Mouse (Mus musculus) midbrain, embryonic 14.5 days (tissue): ENCODE results near the gene Eme1. TPM values are rescaled to one million over a fixed set of nuclear protein-coding genes. Genes with fewer than 3 reads are reported as not detected.

Source experiments
- ATAC-seq: fragments of 200-750 bp; cut with Nextera tagmentation; 2 replicates; pipeline ENCODE4 v1.8.0; 2017; ENCODE audit warnings: moderate number of reproducible peaks, moderate library complexity; ENCODE audit not compliant: low FRiP score, low TSS enrichment
- DNase-seq: peaks from one replicate; pipeline ENCODE4 v3.0.0-alpha.2; 2015
- H3K27ac ChIP-seq: fragments of 300-500 bp; sonication (generic); replicated peaks from 2 replicates; pipeline ENCODE4 v1.5.1; 2014; ENCODE audit warnings: mild to moderate bottlenecking, low read depth, low read length, moderate library complexity
- H3K27me3 ChIP-seq: fragments of 300-500 bp; sonication (generic); 2 replicates; pipeline ENCODE4 v1.6.1; 2014; ENCODE audit warnings: low read length, control low read depth, mixed read lengths; ENCODE audit not compliant: control insufficient read depth, insufficient read depth
- H3K36me3 ChIP-seq: fragments of 300-500 bp; sonication (generic); 2 replicates; pipeline ENCODE4 v1.6.1; 2014; ENCODE audit warnings: low read length, control low read depth; ENCODE audit not compliant: control insufficient read depth, insufficient read depth
- H3K4me1 ChIP-seq: fragments of 300-500 bp; sonication (generic); 2 replicates; pipeline ENCODE4 v1.6.1; 2014; ENCODE audit warnings: mild to moderate bottlenecking, antibody characterized with exemption, low read length, control low read depth; ENCODE audit not compliant: control insufficient read depth, insufficient read depth
- H3K4me2 ChIP-seq: fragments of 300-500 bp; sonication (generic); 2 replicates; pipeline ENCODE4 v1.6.1; 2014; ENCODE audit warnings: mild to moderate bottlenecking, low read length, moderate library complexity
- H3K4me3 ChIP-seq: fragments of 300-500 bp; sonication (generic); replicated peaks from 2 replicates; pipeline ENCODE4 v1.5.1; 2014; ENCODE audit warnings: low read depth, low read length
- H3K9ac ChIP-seq: fragments of 300-500 bp; sonication (generic); replicated peaks from 2 replicates; pipeline ENCODE4 v1.6.1; 2014; ENCODE audit warnings: mild to moderate bottlenecking, low read length, moderate library complexity
- H3K9me3 ChIP-seq: fragments of 300-500 bp; sonication (generic); 2 replicates; pipeline ENCODE4 v1.6.1; 2016; ENCODE audit warnings: low read length, control low read depth, mixed read lengths; ENCODE audit not compliant: control insufficient read depth
- WGBS: fragments of 180-500 bp; shearing (Covaris S2); extraction: QIAGEN DNeasy Blood & Tissue Kit; methylation state at CpG from one replicate; pipeline ENCODE4 v1.1.7; 2014; 5-methylcytosine and 5-hydroxymethylcytosine counted together
- polyA plus RNA-seq: library from polyadenylated mRNA; unstranded; fragments of >200 nt; fragmentation: Nextera tagmentation; extraction: Ambion mirVana; gene quantifications from 2 replicates; pipeline ENCODE4 v1.2.1, GENCODE M21; 2014

The Eme1 gene
- polyA plus RNA-seq, 1 experiment from 2014 or later, result 4.4 TPM

DNA sequence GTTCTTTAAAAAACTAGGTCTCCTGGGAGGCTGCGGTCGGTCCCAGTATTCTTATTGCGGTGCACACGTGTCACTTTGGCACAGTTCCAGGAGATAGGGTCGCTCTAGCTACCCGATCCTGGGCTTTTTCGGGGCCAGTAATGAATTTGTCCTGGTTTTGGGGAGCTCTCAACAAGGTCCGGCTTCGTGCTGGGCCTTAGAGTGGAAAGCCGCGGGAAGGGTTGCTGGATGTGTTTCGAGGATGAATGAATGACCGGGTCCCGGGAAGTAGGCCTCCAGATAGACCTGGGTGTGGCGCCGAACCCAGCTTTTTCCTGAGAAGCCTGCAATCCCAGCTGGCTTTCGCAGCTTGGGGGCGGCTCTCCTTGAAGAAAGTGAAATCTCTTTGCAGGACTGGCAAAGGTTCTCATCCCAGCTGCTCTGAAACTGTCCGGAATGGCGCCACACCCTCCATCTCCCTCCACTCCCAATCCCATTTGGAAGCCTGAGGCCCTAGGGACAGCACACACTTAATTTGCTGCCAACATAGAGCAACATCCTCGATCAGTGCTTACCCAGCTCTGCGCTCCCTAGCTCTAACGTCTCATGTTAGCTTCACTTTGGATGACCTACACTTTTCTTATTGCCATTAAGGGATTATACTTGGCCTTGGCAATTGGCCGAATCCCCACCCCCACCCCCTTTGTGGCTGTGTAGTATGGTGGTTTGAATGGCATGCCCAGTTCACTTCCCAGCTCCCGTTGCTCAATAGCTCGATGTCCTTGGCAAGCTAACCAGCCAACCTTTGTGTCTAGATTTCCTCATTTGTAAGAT is 23.4 kb downstream of the Eme1 start:
- no peaks in the 10 kb centered on the region for H3K27me3 ChIP-seq
- no peaks in the 10 kb centered on the region for H3K9me3 ChIP-seq
- DNase-seq (peak; percentile 58), ATAC-seq (no peak)
- peaks cover 10% of the 10 kb centered on the region for H3K4me1 ChIP-seq
- H3K36me3 ChIP-seq, result peaks cover 37% of the 10 kb centered on the region
- peak overlapping the region; percentile 95 for H3K4me2 ChIP-seq
- peak overlapping the region; percentile 84 for H3K9ac ChIP-seq
- WGBS, result 16% methylated on average over 26 of the region's 26 CpGs
- H3K4me3 ChIP-seq, result peak overlapping the region; percentile 96
- H3K27ac ChIP-seq, result peak overlapping the region; percentile 55; the same call in 1 of the 2 replicates

DNA sequence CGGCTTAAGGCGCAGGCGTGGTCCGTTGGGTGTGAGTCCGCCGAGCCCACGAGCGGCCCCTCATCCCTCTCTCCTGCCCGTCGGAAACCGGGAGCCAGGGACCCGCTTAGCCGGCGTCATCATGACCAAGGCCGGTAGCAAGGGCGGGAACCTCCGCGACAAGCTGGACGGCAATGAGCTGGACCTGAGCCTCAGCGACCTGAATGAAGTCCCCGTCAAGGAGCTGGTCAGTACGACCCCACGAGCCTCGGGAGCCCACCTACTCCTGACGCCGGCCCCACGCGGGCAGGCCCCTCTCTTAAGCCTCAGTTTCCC is 23.9 kb downstream of the Eme1 start:
- peaks cover 10% of the 10 kb centered on the region for H3K4me1 ChIP-seq
- peak overlapping the region; percentile 95 for H3K4me2 ChIP-seq
- H3K9ac ChIP-seq, result peak overlapping the region; percentile 84
- H3K27me3 ChIP-seq, result no peaks in the 10 kb centered on the region
- H3K4me3 ChIP-seq, result peak overlapping the region; percentile 96
- ATAC-seq (no peak; the same call in 1 of the 2 replicates), DNase-seq (no peak)
- peaks cover 32% of the 10 kb centered on the region for H3K36me3 ChIP-seq
- WGBS, result under 1% methylated on average over 28 of the region's 28 CpGs
- no peaks in the 10 kb centered on the region for H3K9me3 ChIP-seq
- H3K27ac ChIP-seq, result peak overlapping the region; percentile 55; the same call in 1 of the 2 replicates

DNA sequence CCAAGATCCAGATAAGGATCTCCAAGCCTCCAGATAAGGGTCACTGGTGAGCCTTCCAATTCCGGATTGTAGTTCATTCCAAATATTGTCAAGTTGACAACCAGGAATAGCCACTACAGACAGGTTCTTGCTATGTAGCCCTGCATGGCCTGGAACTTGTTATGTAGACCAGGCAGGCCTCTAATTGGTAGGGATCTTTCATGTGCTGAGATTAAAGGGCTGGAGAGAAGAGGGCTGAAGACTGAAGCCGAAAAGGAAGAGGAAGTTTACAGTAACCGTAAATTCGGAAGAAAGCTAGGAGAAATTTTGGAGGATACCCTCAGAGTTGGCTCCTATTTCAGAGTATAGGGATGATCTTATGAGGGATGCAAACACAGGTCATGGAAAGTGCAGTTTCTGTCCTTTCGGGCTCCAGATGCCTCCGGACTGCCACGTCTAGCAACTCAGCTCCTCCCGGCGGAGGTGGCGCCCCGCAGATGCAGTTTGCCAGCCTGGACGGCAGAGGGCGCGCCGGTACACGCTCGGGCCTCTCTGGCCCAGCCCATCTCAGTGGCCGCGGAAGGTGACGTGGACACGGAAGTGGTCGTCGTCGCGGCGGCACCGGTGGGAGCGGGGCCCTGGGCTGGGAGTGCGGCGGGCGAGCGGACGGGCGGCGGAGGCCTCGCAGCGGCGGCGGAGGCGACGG is 24.4 kb downstream of the Eme1 start, which contains the start of gene Lrrc59:
Gene Lrrc59, plus strand, starts transcription at position 569 of the 685 bp plus-strand sequence.
- Histone ChIP-seq H3K9ac (peak within 1 kb of the TSS; percentile 84), H3K27ac (peak within 1 kb of the TSS; percentile 55; the same call in 1 of the 2 replicates), H3K36me3 (peaks cover 27% of the 10 kb centered on the region), H3K9me3 (no peaks in the 10 kb centered on the region), H3K27me3 (no peaks in the 10 kb centered on the region), H3K4me3 (peak within 1 kb of the TSS; percentile 96), H3K4me2 (peak within 1 kb of the TSS; percentile 95), H3K4me1 (peaks cover 10% of the 10 kb centered on the region)
- 6% methylated on average over 41 of the region's 41 CpGs for WGBS
- DNase-seq, result peak; percentile 96
- ATAC-seq, result peak; percentile 89

DNA sequence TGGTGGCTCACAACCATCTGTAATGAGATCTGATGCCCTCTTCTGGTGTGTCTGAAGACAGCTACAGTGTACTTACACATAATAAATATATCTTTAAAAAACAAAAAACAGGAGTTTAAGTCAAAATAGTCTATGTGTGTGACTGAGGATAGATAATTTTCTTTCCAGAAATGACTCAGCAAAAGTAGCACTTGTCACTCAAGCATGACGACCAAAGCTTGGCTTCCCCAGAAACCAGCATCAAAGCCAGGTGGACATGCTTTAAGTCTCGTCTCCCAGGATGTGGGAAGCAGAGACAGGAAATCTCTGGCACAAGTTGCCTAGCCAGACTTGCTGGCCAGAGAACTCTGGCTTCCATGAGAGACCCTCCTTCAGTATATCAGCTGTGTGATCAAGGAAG is 31.6 kb downstream of the Eme1 start:
- no peak for DNase-seq
- Histone ChIP-seq H3K9ac (no peak overlapping the region), H3K4me2 (no peak overlapping the region), H3K36me3 (no peaks in the 10 kb centered on the region), H3K27ac (no peak overlapping the region), H3K27me3 (no peaks in the 10 kb centered on the region), H3K9me3 (no peaks in the 10 kb centered on the region), H3K4me3 (no peak overlapping the region), H3K4me1 (no peaks in the 10 kb centered on the region)
- 77% methylated on average over 2 of the region's 2 CpGs for WGBS
- ATAC-seq, result no peak

DNA sequence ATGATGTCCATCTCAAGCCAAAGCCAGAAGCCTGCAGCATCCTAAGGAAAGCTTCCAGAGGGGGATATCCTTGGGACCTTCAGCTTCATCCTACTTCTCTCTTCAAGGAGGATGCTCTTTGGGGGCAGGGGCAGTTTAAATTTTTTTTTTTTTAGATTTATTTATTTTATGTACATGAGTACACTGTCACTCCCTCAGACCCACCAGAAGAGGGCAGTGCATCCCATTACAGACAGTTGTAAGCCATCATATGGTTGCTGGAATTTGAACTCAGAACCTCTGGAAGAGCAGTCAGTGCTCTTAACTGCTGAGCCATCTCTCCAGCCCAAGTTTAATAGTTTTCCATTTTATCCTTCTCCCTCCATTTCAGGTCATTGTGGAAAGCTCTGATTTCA is 32.3 kb downstream of the Eme1 start:
- ATAC-seq, result no peak
- Histone ChIP-seq H3K4me1 (no peaks in the 10 kb centered on the region), H3K9ac (no peak overlapping the region), H3K27me3 (no peaks in the 10 kb centered on the region), H3K27ac (no peak overlapping the region), H3K4me2 (no peak overlapping the region), H3K36me3 (no peaks in the 10 kb centered on the region), H3K4me3 (no peak overlapping the region), H3K9me3 (no peaks in the 10 kb centered on the region)
- DNase-seq, result no peak

DNA sequence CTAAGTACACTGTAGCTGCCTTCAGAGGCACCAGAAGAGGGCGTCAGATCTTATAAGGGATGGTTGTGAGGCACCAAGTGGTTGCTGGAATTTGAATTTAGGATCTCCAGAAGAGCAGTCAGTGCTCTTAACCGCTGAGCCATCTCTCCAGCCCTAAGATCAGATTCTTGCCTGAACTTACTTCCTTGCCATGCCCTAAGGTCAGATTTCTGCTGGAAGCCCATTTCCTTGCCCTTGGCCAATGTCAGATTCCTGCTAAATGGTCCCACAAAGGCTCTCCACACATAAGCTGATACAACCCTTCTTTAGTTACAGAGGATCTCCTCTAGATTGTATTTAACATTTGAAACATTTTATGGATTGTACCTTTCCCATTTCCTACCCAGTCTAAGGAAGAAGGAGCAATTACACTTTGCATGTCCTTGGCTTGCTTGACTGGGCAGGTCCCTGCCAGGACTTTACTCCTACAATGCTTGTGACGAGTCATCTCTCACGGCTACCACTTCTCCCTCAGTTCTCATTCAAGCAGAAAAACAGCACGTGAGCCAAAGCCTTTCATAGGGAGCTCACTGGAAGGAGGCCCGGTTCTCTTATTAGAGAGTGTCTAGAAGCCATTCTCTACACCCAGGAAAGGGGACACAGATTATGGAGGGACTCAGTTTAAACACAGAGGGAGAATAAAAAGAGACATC is 32.9 kb downstream of the Eme1 start:
- Histone ChIP-seq H3K9me3 (no peaks in the 10 kb centered on the region), H3K4me1 (no peaks in the 10 kb centered on the region), H3K36me3 (no peaks in the 10 kb centered on the region), H3K9ac (no peak overlapping the region), H3K27me3 (no peaks in the 10 kb centered on the region), H3K27ac (no peak overlapping the region), H3K4me2 (no peak overlapping the region), H3K4me3 (no peak overlapping the region)
- DNase-seq (no peak), ATAC-seq (no peak)
- WGBS, result 50% methylated on average over 6 of the region's 6 CpGs

DNA sequence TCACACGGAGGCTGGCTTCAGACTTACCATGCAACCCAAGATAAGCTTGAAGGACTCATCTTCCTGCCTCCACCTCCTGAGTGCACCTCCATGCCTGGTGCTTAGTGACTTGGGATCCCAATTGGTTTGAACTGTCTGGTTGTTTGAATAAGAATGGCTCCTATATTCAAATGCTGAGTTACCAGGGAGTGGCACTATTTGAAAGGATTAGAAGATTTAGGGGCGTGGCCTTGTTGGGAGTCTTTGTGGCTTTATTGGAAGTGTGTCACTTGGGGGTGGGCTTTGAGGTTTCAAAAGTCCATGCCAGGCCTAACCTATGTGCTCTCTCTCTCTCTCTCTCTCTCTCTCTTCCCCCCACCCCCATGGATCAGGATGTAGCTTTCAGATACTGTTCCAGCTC is 36.1 kb downstream of the Eme1 start:
- Histone ChIP-seq H3K27ac (no peak overlapping the region), H3K4me1 (no peaks in the 10 kb centered on the region), H3K36me3 (no peaks in the 10 kb centered on the region), H3K4me3 (no peak overlapping the region), H3K9me3 (no peaks in the 10 kb centered on the region), H3K4me2 (no peak overlapping the region), H3K9ac (no peak overlapping the region), H3K27me3 (no peaks in the 10 kb centered on the region)
- DNase-seq, result no peak
- no peak for ATAC-seq
- WGBS, result 94% methylated on average over 2 of the region's 2 CpGs

DNA sequence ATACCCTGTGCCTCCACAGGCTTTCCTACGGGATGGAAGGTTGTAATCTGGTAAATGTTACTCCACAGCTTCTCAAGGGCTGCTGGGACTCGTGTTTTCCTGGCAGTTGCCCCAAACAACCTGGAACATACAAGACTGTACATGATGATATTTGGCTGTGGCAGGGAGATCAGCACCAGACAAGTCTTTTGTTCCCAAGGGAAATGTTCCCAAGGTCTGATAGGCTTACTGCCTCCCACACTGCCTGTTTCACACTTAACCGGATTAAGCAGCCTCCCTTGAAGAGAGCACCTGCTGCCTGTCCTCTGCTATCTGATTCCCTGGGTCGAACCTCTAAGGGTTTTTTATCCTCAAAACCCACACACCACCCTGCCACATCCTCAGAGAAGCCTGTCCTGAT is 38.3 kb downstream of the Eme1 start:
- H3K27me3 ChIP-seq, result no peaks in the 10 kb centered on the region
- H3K27ac ChIP-seq, result no peak overlapping the region
- no peak overlapping the region for H3K4me2 ChIP-seq
- H3K9me3 ChIP-seq, result no peaks in the 10 kb centered on the region
- 7% methylated on average over 4 of the region's 4 CpGs for WGBS
- no peak overlapping the region for H3K9ac ChIP-seq
- DNase-seq (peak; percentile 69), ATAC-seq (0 out of 2 replicates have a peak, but pooled peaks have one; percentile 50)
- H3K4me1 ChIP-seq, result no peaks in the 10 kb centered on the region
- no peaks in the 10 kb centered on the region for H3K36me3 ChIP-seq
- H3K4me3 ChIP-seq, result no peak overlapping the region
